Mouse (Mus musculus): Measurements from ENCODE around the gene Stambpl1.

Stambpl1 gene

GRCm38 (mm10) chr19:34192008-34192963 is at the start of gene Stambpl1:
Gene Stambpl1 (plus strand): TSS chr19:34192229.
- peak; percentile 63 for DNase-seq (ENCODE audit: low spot score)

GRCm38 (mm10) chr19:34148421-34148820 is 43.6 kb upstream of the Stambpl1 start:
- DNase-seq (ENCODE audit: low spot score): no peak

DNA sequence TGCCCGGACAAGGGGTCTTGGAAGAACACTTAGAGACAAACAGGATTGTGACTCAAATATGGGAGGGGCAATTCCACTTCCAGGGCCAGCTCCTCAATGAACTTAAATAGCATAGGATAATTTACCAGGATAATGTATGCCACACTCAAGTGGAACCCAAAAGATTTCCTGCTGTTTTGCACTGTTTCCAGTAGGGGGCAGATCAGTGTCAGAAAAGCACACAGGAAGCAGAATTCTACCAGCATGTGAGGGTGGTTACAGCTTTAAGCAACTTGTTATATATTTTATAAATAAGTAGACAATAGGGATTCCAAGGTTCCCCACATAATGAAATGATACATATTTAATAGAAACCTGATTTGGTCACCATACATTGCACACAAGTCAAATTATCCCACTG is 40.1 kb upstream of the Stambpl1 start:
- DNase-seq (ENCODE audit: low spot score): no peak

GRCm38 (mm10) chr19:34153263-34154144 is 38.5 kb upstream of the Stambpl1 start:
- no peak for DNase-seq (ENCODE audit: low spot score)

- DNase-seq (ENCODE audit: low spot score): no peak
Measured at GRCm38 (mm10) chr19:34162693-34163092, 29.3 kb upstream of the Stambpl1 start.

- DNase-seq (ENCODE audit: low spot score): peak; percentile 42
Measured at GRCm38 (mm10) chr19:34165891-34166290, 26.1 kb upstream of the Stambpl1 start, which contains the start of gene Ankrd22. Gene Ankrd22 (minus strand): TSS chr19:34166053.

- no peak for DNase-seq (ENCODE audit: low spot score)
Measured at GRCm38 (mm10) chr19:34166386-34166785, 25.6 kb upstream of the Stambpl1 start.

DNA sequence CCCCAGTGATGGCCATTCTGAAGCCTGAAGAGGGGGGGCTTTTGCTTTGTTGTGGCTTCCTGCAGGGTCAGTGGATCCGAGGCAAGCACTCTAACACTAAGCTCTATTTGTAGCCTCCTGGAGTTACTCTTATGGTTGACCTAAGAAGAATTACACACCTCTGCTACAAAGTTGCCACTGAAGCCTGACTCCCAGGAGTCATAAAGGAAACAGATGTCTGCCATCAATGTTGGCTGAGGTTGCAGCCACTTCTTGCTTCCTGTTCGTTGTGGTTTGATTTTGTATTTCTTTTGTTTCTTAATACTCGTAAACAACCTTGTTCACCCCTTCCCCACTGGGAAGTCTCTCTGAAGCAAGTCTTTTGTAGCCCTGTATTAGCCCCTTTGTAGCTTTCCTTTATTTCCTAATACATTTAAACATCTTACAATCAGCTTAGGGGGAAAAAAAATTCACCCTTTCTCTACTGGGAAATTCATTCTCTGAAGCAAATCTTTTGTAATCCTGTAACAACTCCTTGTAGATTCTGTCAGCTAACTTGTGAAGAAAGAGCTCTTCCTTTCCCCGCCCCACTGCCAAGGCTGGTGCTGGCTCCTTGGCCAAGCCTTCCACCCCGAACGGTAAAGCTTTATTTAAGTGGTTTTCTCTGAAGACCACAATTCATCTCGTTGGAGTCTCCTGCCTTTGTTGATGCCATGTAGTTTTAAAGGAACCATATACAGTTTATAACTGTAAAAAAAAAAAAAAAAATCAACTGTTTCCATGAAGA is 23.9 kb upstream of the Stambpl1 start:
- DNase-seq (ENCODE audit: low spot score): no peak

GRCm38 (mm10) chr19:34169121-34169520 is 22.9 kb upstream of the Stambpl1 start:
- no peak for DNase-seq (ENCODE audit: low spot score)

GRCm38 (mm10) chr19:34171167-34171566 is 20.9 kb upstream of the Stambpl1 start:
- DNase-seq (ENCODE audit: low spot score): no peak

DNA sequence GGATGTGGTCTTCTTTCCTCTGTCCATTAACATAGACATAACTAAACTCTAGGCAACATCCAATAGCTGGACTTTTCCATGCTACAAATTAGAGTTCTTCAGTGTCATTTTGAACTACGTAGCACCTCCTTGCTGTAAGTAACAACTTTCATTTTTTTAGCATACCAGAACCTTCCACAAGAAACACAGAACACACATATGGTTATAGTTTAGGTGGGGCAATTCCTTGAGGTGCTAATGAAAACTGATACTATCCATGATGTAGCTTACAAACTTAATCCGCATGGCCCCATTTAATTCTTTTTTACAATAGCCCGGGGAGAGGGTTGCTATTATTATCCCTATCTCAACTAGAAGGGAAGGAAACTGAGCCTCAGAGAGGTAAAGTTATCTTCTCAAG is 18.0 kb upstream of the Stambpl1 start:
- DNase-seq (ENCODE audit: low spot score): no peak

DNA sequence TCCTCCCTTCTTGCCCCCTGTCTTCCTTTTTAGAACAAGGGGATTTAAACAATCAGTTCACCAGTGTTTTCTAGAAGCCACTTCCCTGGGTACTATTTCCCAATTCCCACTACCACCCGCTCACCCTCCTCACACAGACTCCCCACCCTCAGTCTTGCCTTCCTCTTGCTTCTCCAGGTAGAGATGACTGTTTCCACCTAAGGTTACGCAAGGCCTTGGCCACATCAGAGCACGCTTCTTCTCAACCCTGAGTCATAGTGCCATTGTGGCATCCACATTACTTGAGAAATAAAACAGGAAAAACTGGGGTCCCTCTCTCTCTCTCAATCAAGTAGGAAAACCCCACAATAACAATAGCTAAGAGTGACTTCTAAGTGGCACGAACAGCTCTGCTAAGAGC is 12.9 kb upstream of the Stambpl1 start:
- DNase-seq (ENCODE audit: low spot score): no peak

DNA sequence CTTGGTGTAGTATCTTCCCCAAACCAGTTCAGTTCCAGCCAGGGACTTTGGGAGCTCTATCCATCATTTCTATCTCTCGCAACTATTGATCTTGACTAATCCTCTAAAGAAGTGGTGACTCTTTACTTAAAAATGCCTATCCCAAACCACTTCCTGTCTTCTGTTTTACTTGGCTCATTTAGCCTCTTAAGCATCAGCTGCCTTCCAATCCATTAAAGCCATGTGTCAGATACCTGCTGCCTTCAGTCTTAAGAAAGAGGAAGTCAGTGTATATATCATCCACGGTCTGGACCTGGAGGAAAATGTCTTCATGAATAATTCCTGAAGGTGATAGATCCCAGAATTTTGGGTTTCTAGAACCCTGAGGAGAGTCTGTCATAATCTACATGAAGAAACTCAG is 11.7 kb upstream of the Stambpl1 start:
- no peak for DNase-seq (ENCODE audit: low spot score)

DNA sequence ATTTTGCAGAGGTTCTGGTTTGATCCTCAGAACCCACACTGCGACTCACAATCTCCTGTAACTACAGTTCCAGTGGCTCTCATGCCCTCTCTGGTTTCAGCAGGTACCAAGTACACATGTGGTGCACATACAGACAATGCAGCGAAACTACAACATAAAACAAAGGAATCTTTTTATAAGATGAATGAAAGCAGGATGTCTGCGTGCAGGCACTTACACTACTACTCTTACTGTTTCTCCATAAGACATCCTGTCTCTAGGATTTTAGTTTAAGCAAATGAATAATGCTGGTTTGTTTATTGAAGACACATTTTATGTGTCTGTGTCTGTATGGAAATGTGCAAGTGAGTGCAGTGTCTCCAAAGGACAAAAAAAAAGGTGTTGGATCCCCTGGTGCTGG is 10.8 kb upstream of the Stambpl1 start:
- DNase-seq (ENCODE audit: low spot score): no peak

GRCm38 (mm10) chr19:34182490-34182889 is 9.5 kb upstream of the Stambpl1 start:
- DNase-seq (ENCODE audit: low spot score): no peak

GRCm38 (mm10) chr19:34186845-34187244 is 5.2 kb upstream of the Stambpl1 start:
- no peak for DNase-seq (ENCODE audit: low spot score)

- DNase-seq (ENCODE audit: low spot score): no peak
Measured at GRCm38 (mm10) chr19:34191645-34192007, 403 bp upstream of the Stambpl1 start.

DNA sequence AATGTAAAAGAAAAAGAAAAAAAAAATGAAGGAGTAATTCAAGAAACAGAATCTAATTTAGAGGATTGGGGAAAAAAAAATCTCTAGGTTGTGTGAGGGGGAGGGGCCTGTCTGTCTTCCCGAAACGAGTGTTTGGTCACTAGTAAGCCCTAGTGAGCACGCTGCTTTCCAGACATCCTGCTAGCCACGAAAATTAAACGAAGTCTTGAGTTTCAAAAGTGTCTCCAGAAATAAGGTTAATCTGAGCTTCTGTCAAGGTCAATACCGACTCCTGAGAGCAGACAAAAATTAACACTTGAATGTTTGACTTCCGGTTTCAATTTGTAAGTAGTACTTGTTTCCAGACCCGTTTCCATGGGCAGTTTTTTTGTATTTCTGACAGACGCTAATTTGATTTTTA is 1.1 kb downstream of the Stambpl1 start:
- DNase-seq (ENCODE audit: low spot score): peak; percentile 21

DNA sequence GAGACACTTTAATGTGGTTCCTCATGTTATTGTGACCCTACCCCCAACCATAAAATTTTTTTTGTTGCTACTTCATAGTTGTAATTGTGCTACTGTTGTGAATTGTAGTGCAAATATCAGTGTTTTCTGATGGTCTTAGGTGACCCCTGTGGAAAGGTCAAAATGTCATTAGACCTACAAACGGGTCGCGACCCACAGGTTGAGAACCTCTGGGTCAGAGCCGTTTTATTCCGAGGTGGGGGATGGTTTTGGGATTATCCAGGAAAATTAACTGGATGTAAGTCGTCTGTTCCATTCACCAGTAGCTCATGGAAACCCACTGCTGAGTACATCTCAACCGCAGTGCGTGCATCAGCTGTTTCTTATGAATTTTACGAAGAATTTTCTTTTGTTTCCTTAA is 1.7 kb downstream of the Stambpl1 start:
- DNase-seq (ENCODE audit: low spot score): no peak

DNA sequence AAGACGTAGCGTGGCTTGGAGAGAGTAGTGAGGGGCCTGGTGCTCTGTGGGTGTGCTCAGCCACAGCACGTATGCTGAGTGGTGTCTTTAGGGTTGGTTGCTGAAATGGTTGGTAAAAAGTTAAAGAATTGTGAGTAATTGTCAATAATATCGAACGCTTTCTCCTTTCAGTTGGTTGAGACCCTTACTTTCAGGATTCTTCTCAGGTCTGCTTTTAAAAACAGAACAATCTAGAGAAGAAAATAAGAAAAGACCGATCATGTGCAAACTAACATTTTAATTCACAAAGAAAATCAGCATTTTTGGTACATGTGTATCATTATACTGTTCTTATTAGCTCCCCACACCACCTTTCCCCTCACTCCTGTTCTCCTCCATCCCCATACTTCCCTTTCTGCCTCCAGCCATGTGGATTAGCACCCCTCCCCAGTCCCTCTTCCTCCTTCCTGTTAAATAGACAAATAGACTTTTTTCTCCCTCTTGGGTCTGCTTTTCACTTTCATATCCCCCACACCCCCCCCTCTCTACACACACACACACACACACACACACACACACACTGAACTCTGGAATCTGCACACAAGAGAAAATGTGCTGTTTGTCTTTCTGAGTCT is 2.2 kb downstream of the Stambpl1 start:
- DNase-seq (ENCODE audit: low spot score): no peak

- DNase-seq (ENCODE audit: low spot score): no peak
Measured at GRCm38 (mm10) chr19:34195031-34195430, 3.0 kb downstream of the Stambpl1 start.

GRCm38 (mm10) chr19:34198066-34198465 is 6.0 kb downstream of the Stambpl1 start:
- DNase-seq (ENCODE audit: low spot score): no peak
